Comparison of ENCODE assay signal across 8 mouse cellular contexts in genomic region chr11:46068756-46069407, GRCm38 (mm10). TPM values are rescaled to one million over a fixed set of nuclear protein-coding genes. Genes with fewer than 3 reads are reported as not detected.
DNase-seq lines count a peak whose midpoint lies in the region; ATAC-seq and TF ChIP-seq lines count a peak whose summit lies in the region.

No protein-coding gene starts in this region.

- WGBS in heart, embryonic 14.5 days = 11% methylated on average over 12 of the region's 12 CpGs
- WGBS in stomach, embryonic 16.5 days = 38% methylated on average over 12 of the region's 12 CpGs

- DNase-seq in CH12.LX (ENCODE audit: extremely low read depth) = no peak
- DNase-seq in Muller cell, postnatal 12 days (ENCODE audit: inconsistent ontology term) = peak; percentile 24
- DNase-seq in kidney, postnatal 10 days = peak; percentile 60
- no peak for DNase-seq in ovary, postnatal 10 days (ENCODE audit: low spot score)
- no peak for DNase-seq in thymus, postnatal 25 days
- DNase-seq in layer of hippocampus, postnatal 25 days (ENCODE audit: extremely low spot score in 1 of 2, low spot score in 1 of 2) = no peak

- dilution Hi-C loops in CH12.LX (cut with MboI; ENCODE audit: extremely low pct_ligation_motif_present, extremely low pct_unique_long_range_greater_than_20kb, low sequenced_read_pairs) = no loop called here

- H3K36me3 ChIP-seq in CH12.LX (replicated peaks in 1 of 2; ENCODE audit: control insufficient read depth in 1 of 2, insufficient read depth in 1 of 2, low read length in 1 of 2) = no peaks in the 10 kb centered on the region
- peaks cover 61% of the 10 kb centered on the region for H3K36me3 ChIP-seq in heart, embryonic 14.5 days (ENCODE audit: control insufficient read depth, insufficient read depth, low read length)
- H3K36me3 ChIP-seq in stomach, embryonic 16.5 days (ENCODE audit: control insufficient read depth, insufficient read depth, low read length) = no peaks in the 10 kb centered on the region

- peaks cover 0 to 25% of the 10 kb centered on the region in 2 experiments; a peak in 2 of 4 replicates for H3K4me1 ChIP-seq in CH12.LX (ENCODE audit: control insufficient read depth in 1 of 2, insufficient read depth in 2 of 2)
- peaks cover 63 to 89% of the 10 kb centered on the region in 2 experiments for H3K4me1 ChIP-seq in heart, embryonic 14.5 days (ENCODE audit: control insufficient read depth in 2 of 2, insufficient read depth in 2 of 2, low read length in 2 of 2)
- peaks cover 48% of the 10 kb centered on the region for H3K4me1 ChIP-seq in stomach, embryonic 16.5 days (ENCODE audit: control insufficient read depth, insufficient read depth, low read length)

- no peaks in the 10 kb centered on the region for H3K27me3 ChIP-seq in CH12.LX (replicated peaks)
- no peaks in the 10 kb centered on the region for H3K27me3 ChIP-seq in heart, embryonic 14.5 days (ENCODE audit: control insufficient read depth, insufficient read depth, low read length)
- no peaks in the 10 kb centered on the region for H3K27me3 ChIP-seq in stomach, embryonic 16.5 days (ENCODE audit: control insufficient read depth, insufficient read depth, low read length)

- no peak for TF ChIP-seq CTCF in CH12.LX (conservative IDR thresholded peaks at IDR 0.05 in 1 of 2, IDR thresholded peaks at IDR 0.05 in 1 of 2; ENCODE audit: low read depth in 2 of 2, low read length in 2 of 2)

- no peaks in the 10 kb centered on the region for H3K9me3 ChIP-seq in CH12.LX (replicated peaks; ENCODE audit: low read length)
- H3K9me3 ChIP-seq in heart, embryonic 14.5 days (ENCODE audit: control insufficient read depth, low read length) = no peaks in the 10 kb centered on the region
- H3K9me3 ChIP-seq in stomach, embryonic 16.5 days (replicated peaks; ENCODE audit: control insufficient read depth, low read length) = no peaks in the 10 kb centered on the region

- in situ Hi-C loops in CH12.LX (cut with MboI; ENCODE audit: low pct_ligation_motif_present, low pct_unique_long_range_greater_than_20kb, low sequenced_read_pairs) = no loop called here

- TF ChIP-seq RAD21 in CH12.LX (IDR thresholded peaks at IDR 0.05; ENCODE audit: low read depth, low read length) = no peak

- no peak for TF ChIP-seq EP300 in CH12.LX (IDR thresholded peaks at IDR 0.05; ENCODE audit: low read length)

- ATAC-seq in heart, embryonic 14.5 days (ENCODE audit: insufficient number of reproducible peaks, insufficient read depth, low FRiP score, low read depth) = no peak
- ATAC-seq in stomach, embryonic 16.5 days (ENCODE audit: insufficient read depth, low FRiP score) = no peak

- no peaks in the 10 kb centered on the region for H3K79me2 ChIP-seq in CH12.LX (replicated peaks; ENCODE audit: control insufficient read depth, extremely low read depth, insufficient read depth, poor library complexity, severe bottlenecking)

- no peak overlapping the region for H3K27ac ChIP-seq in CH12.LX (ENCODE audit: insufficient read depth, low read depth)
- H3K27ac ChIP-seq in heart, embryonic 14.5 days (replicated peaks in 1 of 2; ENCODE audit: control insufficient read depth in 1 of 2, insufficient read depth in 1 of 2, low read depth in 2 of 2, low read length in 2 of 2) = peak overlapping the region; percentile 93 to 99
- peak overlapping the region; percentile 95 for H3K27ac ChIP-seq in stomach, embryonic 16.5 days (ENCODE audit: low read length)

- H3K9ac ChIP-seq in CH12.LX (ENCODE audit: insufficient read depth, low read depth) = no peak overlapping the region
- H3K9ac ChIP-seq in heart, embryonic 14.5 days (ENCODE audit: low read length) = peak overlapping the region; percentile 72
- peak overlapping the region; percentile 55 for H3K9ac ChIP-seq in stomach, embryonic 16.5 days (ENCODE audit: low read length)

- H3K4me2 ChIP-seq in CH12.LX (ENCODE audit: insufficient read depth, low read depth, poor library complexity, severe bottlenecking) = no peak overlapping the region
- peak overlapping the region; percentile 31 for H3K4me2 ChIP-seq in heart, embryonic 14.5 days (ENCODE audit: low read length)
- H3K4me2 ChIP-seq in stomach, embryonic 16.5 days (ENCODE audit: low read depth, low read length) = peak overlapping the region; percentile 1; the same call in 1 of the 2 replicates

- H3K4me3 ChIP-seq in CH12.LX (replicated peaks in 1 of 3; ENCODE audit: low read depth in 2 of 3, low read length in 2 of 3, poor library complexity in 1 of 3) = no peak overlapping the region
- no peak overlapping the region for H3K4me3 ChIP-seq in heart, embryonic 14.5 days (ENCODE audit: control insufficient read depth in 1 of 2, insufficient read depth in 1 of 2, low read depth in 1 of 2, low read length in 2 of 2)
- no peak overlapping the region for H3K4me3 ChIP-seq in stomach, embryonic 16.5 days (replicated peaks; ENCODE audit: low read length)

- TF ChIP-seq POLR2A in CH12.LX (IDR thresholded peaks at IDR 0.05; ENCODE audit: low read depth, low read length) = no peak

TF ChIP-seq in CH12.LX, 34 proteins besides CTCF, POLR2A, EP300 and RAD21:
- no peak for TF ChIP-seq ZNF384 (IDR thresholded peaks at IDR 0.05; ENCODE audit: low read depth, low read length)
- TF ChIP-seq ELF1 (IDR thresholded peaks at IDR 0.05; ENCODE audit: low read depth, low read length) = peak; percentile 59

RNA-seq across cellular contexts. Expression of gene Adam19, which starts 13.1 kb away (rescaled TPM):
- total RNA-seq in CH12.LX (2012; rRNA removed) (3.0 and 3.5 TPM in 2 replicates), CH12.LX (2014; rRNA removed) (3.8 and 4.5 TPM in 2 replicates)
- 7.0 and 9.0 TPM in 2 replicates for polyA plus RNA-seq in CH12.LX (2012; ENCODE audit: insufficient read length, low read depth)
- polyA plus RNA-seq in heart, embryonic 14.5 days (2014; fragmentation: Nextera tagmentation; extraction: Ambion mirVana) = 21.1 and 22.7 TPM in 2 replicates
- 22.0 and 22.4 TPM in 2 replicates for polyA plus RNA-seq in stomach, embryonic 16.5 days (2015; fragmentation: Nextera tagmentation; extraction: Ambion mirVana)
- 10 to 100 TPM; 15.7 to 18.3 TPM for total RNA-seq in layer of hippocampus, postnatal 25 days (2021)

RNA-seq across cellular contexts. Expression of gene Gm12166, which starts 16.8 kb away (rescaled TPM):
- total RNA-seq in CH12.LX (2012; rRNA removed) (2.9 and 3.3 TPM in 2 replicates), CH12.LX (2014; rRNA removed) (19.0 and 19.1 TPM in 2 replicates)
- 2.3 and 6.2 TPM in 2 replicates for polyA plus RNA-seq in CH12.LX (2012; ENCODE audit: insufficient read length, low read depth)
- 4.6 and 4.9 TPM in 2 replicates for polyA plus RNA-seq in heart, embryonic 14.5 days (2014; fragmentation: Nextera tagmentation; extraction: Ambion mirVana)
- polyA plus RNA-seq in stomach, embryonic 16.5 days (2015; fragmentation: Nextera tagmentation; extraction: Ambion mirVana) = 4.7 and 7.9 TPM in 2 replicates
- total RNA-seq in layer of hippocampus, postnatal 25 days (2021) = 1 to 10 TPM; 3.4 to 4.2 TPM

Comparison
In these comparisons a context has a peak if more than half of its experiments do, and no peak if none do; other contexts are left out.
1. DNase-seq: peak in Muller cell, postnatal 12 days (single experiment) and kidney, postnatal 10 days (single experiment); none in CH12.LX (single experiment), ovary, postnatal 10 days (single experiment), thymus, postnatal 25 days (single experiment) and layer of hippocampus, postnatal 25 days (0 of 2).